Mouse (Mus musculus): ENCODE measurements at regions not wholly inside any gene's neighbourhood (a gene's known extent, or its start where the extent isn't known, plus 50 kb on each side); places are given as distances from the start of the nearest gene placed in this dataset.

GRCm38 (mm10) chr16:79870578-79871270 is 779.8 kb upstream of the Tmprss15 start:
- TF ChIP-seq ZNF384 (IDR thresholded peaks at IDR 0.05; ENCODE audit: low read depth, low read length) (no peak), HCFC1 (IDR thresholded peaks at IDR 0.05; ENCODE audit: borderline replicate concordance, insufficient read depth, low read length) (no peak), MAFK (IDR thresholded peaks at IDR 0.05; ENCODE audit: insufficient read depth, low read depth, low read length) (no peak), CHD2 (IDR thresholded peaks at IDR 0.05; ENCODE audit: low read depth, low read length) (no peak)

Data from ES-E14 (cell line).